Mouse (Mus musculus): ENCODE results near the gene Rabggtb. TPM values are rescaled to one million over a fixed set of nuclear protein-coding genes. Genes with fewer than 3 reads are reported as not detected.
"Not testable (repeated sequence)": the region's sequence is repeated elsewhere in the genome, so short reads cannot be mapped to it uniquely, and the experiment has no call there.

The Rabggtb gene
- polyA plus RNA-seq, 1 experiment from 2014 or later = 64.3 TPM

- ATAC-seq (replicated peaks; ENCODE audit: extremely low read depth, insufficient read depth, low FRiP score) = no peak
- 80% methylated on average over 7 of the region's 8 CpGs for WGBS
- H3K27me3 ChIP-seq (ENCODE audit: control insufficient read depth, insufficient read depth, low read length) = no peaks in the 10 kb centered on the region
Measured at GRCm38 (mm10) chr3:153889188-153889781, 23.5 kb downstream of the Rabggtb start.

GRCm38 (mm10) chr3:153888141-153888540 lies 24.7 kb downstream of the Rabggtb start:
- 46% methylated on average over 6 of the region's 6 CpGs for WGBS
- no peak overlapping the region for H3K4me3 ChIP-seq (ENCODE audit: low read length)
- H3K27me3 ChIP-seq (ENCODE audit: control insufficient read depth, insufficient read depth, low read length) = no peaks in the 10 kb centered on the region
- ATAC-seq (replicated peaks; ENCODE audit: extremely low read depth, insufficient read depth, low FRiP score) = no peak
- H3K4me1 ChIP-seq (ENCODE audit: control insufficient read depth, insufficient read depth, low read length) = no peaks in the 10 kb centered on the region
- no peak overlapping the region for H3K9ac ChIP-seq (ENCODE audit: low read length)
- no peak overlapping the region for H3K4me2 ChIP-seq (ENCODE audit: low read depth, low read length)
- no peak overlapping the region for H3K27ac ChIP-seq (ENCODE audit: low read length)
- H3K36me3 ChIP-seq (ENCODE audit: control insufficient read depth, insufficient read depth) = no peaks in the 10 kb centered on the region
- H3K9me3 ChIP-seq (replicated peaks; ENCODE audit: control insufficient read depth, low read length) = no peaks in the 10 kb centered on the region

More at GRCm38 (mm10) chr3:153889188-153889781, 23.5 kb downstream of the Rabggtb start:
- Histone ChIP-seq H3K36me3 (ENCODE audit: control insufficient read depth, insufficient read depth) (no peaks in the 10 kb centered on the region), H3K9ac (ENCODE audit: low read length) (no peak overlapping the region), H3K9me3 (replicated peaks; ENCODE audit: control insufficient read depth, low read length) (no peaks in the 10 kb centered on the region), H3K27ac (ENCODE audit: low read length) (no peak overlapping the region), H3K4me1 (ENCODE audit: control insufficient read depth, insufficient read depth, low read length) (no peaks in the 10 kb centered on the region), H3K4me2 (ENCODE audit: low read depth, low read length) (no peak overlapping the region), H3K4me3 (ENCODE audit: low read length) (no peak overlapping the region)

GRCm38 (mm10) chr3:153886296-153886695 lies 26.5 kb downstream of the Rabggtb start:
- Histone ChIP-seq H3K9me3 (replicated peaks; ENCODE audit: control insufficient read depth, low read length) (no peaks in the 10 kb centered on the region), H3K9ac (ENCODE audit: low read length) (no peak overlapping the region), H3K4me3 (ENCODE audit: low read length) (no peak overlapping the region), H3K4me2 (ENCODE audit: low read depth, low read length) (no peak overlapping the region), H3K27me3 (ENCODE audit: control insufficient read depth, insufficient read depth, low read length) (no peaks in the 10 kb centered on the region), H3K27ac (ENCODE audit: low read length) (no peak overlapping the region), H3K4me1 (ENCODE audit: control insufficient read depth, insufficient read depth, low read length) (no peaks in the 10 kb centered on the region), H3K36me3 (ENCODE audit: control insufficient read depth, insufficient read depth) (no peaks in the 10 kb centered on the region)
- ATAC-seq (replicated peaks; ENCODE audit: extremely low read depth, insufficient read depth, low FRiP score) = no peak

GRCm38 (mm10) chr3:153871396-153871795 lies 41.4 kb downstream of the Rabggtb start:
- Histone ChIP-seq H3K36me3 (ENCODE audit: control insufficient read depth, insufficient read depth) (no peaks in the 10 kb centered on the region), H3K9me3 (replicated peaks; ENCODE audit: control insufficient read depth, low read length) (no peaks in the 10 kb centered on the region), H3K4me3 (ENCODE audit: low read length) (no peak overlapping the region), H3K27me3 (ENCODE audit: control insufficient read depth, insufficient read depth, low read length) (no peaks in the 10 kb centered on the region), H3K4me1 (ENCODE audit: control insufficient read depth, insufficient read depth, low read length) (no peaks in the 10 kb centered on the region), H3K4me2 (ENCODE audit: low read depth, low read length) (no peak overlapping the region), H3K27ac (ENCODE audit: low read length) (no peak overlapping the region), H3K9ac (ENCODE audit: low read length) (no peak overlapping the region)
- ATAC-seq (replicated peaks; ENCODE audit: extremely low read depth, insufficient read depth, low FRiP score) = no peak
- 75% methylated on average over 5 of the region's 5 CpGs for WGBS

- H3K36me3 ChIP-seq (ENCODE audit: control insufficient read depth, insufficient read depth) = no peaks in the 10 kb centered on the region
- no peak overlapping the region for H3K9ac ChIP-seq (ENCODE audit: low read length)
- H3K27me3 ChIP-seq (ENCODE audit: control insufficient read depth, insufficient read depth, low read length) = no peaks in the 10 kb centered on the region
- no peak overlapping the region for H3K27ac ChIP-seq (ENCODE audit: low read length)
- no peak for ATAC-seq (replicated peaks; ENCODE audit: extremely low read depth, insufficient read depth, low FRiP score)
- no peaks in the 10 kb centered on the region for H3K4me1 ChIP-seq (ENCODE audit: control insufficient read depth, insufficient read depth, low read length)
- 67% methylated on average over 14 of the region's 14 CpGs for WGBS
- no peak overlapping the region for H3K4me2 ChIP-seq (ENCODE audit: low read depth, low read length)
- no peaks in the 10 kb centered on the region for H3K9me3 ChIP-seq (replicated peaks; ENCODE audit: control insufficient read depth, low read length)
- no peak overlapping the region for H3K4me3 ChIP-seq (ENCODE audit: low read length)
Measured at GRCm38 (mm10) chr3:153867149-153868136, 45.4 kb downstream of the Rabggtb start.

GRCm38 (mm10) chr3:153864636-153865429 lies 48.0 kb downstream of the Rabggtb start:
- Histone ChIP-seq H3K27ac (ENCODE audit: low read length) (no peak overlapping the region), H3K4me2 (ENCODE audit: low read depth, low read length) (no peak overlapping the region), H3K4me1 (ENCODE audit: control insufficient read depth, insufficient read depth, low read length) (no peaks in the 10 kb centered on the region), H3K27me3 (ENCODE audit: control insufficient read depth, insufficient read depth, low read length) (no peaks in the 10 kb centered on the region), H3K36me3 (ENCODE audit: control insufficient read depth, insufficient read depth) (no peaks in the 10 kb centered on the region), H3K9me3 (replicated peaks; ENCODE audit: control insufficient read depth, low read length) (no peaks in the 10 kb centered on the region), H3K9ac (ENCODE audit: low read length) (no peak overlapping the region), H3K4me3 (ENCODE audit: low read length) (no peak overlapping the region)
- no peak; the same call in 1 of the 2 replicates for ATAC-seq (replicated peaks; ENCODE audit: extremely low read depth, insufficient read depth, low FRiP score)
- 81% methylated on average over 4 of the region's 4 CpGs for WGBS

- Histone ChIP-seq H3K9ac (ENCODE audit: low read length) (no peak overlapping the region), H3K9me3 (replicated peaks; ENCODE audit: control insufficient read depth, low read length) (no peaks in the 10 kb centered on the region), H3K4me2 (ENCODE audit: low read depth, low read length) (no peak overlapping the region), H3K4me1 (ENCODE audit: control insufficient read depth, insufficient read depth, low read length) (no peaks in the 10 kb centered on the region), H3K4me3 (ENCODE audit: low read length) (no peak overlapping the region), H3K27ac (ENCODE audit: low read length) (no peak overlapping the region), H3K27me3 (ENCODE audit: control insufficient read depth, insufficient read depth, low read length) (no peaks in the 10 kb centered on the region), H3K36me3 (ENCODE audit: control insufficient read depth, insufficient read depth) (no peaks in the 10 kb centered on the region)
- ATAC-seq (replicated peaks; ENCODE audit: extremely low read depth, insufficient read depth, low FRiP score) = no peak
- WGBS = 75% methylated on average over 2 of the region's 2 CpGs
Measured at GRCm38 (mm10) chr3:153863816-153864215, 49.0 kb downstream of the Rabggtb start.

GRCm38 (mm10) chr3:153860392-153860791 lies 52.4 kb downstream of the Rabggtb start:
- not testable (repeated sequence) for H3K9ac ChIP-seq (ENCODE audit: low read length); ATAC-seq (replicated peaks; ENCODE audit: extremely low read depth, insufficient read depth, low FRiP score); H3K36me3 ChIP-seq (ENCODE audit: control insufficient read depth, insufficient read depth)

More at GRCm38 (mm10) chr3:153860392-153860791, 52.4 kb downstream of the Rabggtb start:
- not testable (repeated sequence) for H3K4me1 ChIP-seq (ENCODE audit: control insufficient read depth, insufficient read depth, low read length); H3K4me3 ChIP-seq (ENCODE audit: low read length); H3K27me3 ChIP-seq (ENCODE audit: control insufficient read depth, insufficient read depth, low read length); H3K27ac ChIP-seq (ENCODE audit: low read length); H3K9me3 ChIP-seq (replicated peaks; ENCODE audit: control insufficient read depth, low read length); H3K4me2 ChIP-seq (ENCODE audit: low read depth, low read length)
- 70% methylated on average over 7 of the region's 8 CpGs for WGBS
